Mouse (Mus musculus): ENCODE data around the gene Olfr1411.

DNA sequence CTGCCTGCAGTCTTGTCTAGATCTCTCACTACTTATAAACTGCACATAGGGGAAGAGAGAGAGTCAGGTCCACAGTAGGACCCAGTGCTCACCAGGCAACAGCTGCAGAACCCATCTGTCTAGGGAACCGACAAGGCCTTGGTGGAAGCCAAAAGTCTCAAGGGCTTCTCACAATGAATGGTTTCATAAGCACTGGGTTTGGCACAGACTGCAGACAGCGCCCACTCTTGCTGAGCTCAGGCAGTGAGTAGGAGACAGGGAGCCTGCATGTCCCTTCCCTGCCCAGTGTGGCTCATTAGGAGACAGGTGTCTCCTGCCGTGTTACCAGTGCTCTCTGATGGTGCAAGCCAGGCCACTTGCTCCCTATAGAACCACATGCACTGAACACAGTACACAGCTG, 44.0 kb downstream of the Olfr1411 start:
- TF ChIP-seq CTCF (conservative IDR thresholded peaks at IDR 0.05; ENCODE audit: low read length): no peak
- no peak for TF ChIP-seq NANOG (IDR thresholded peaks at IDR 0.05; ENCODE audit: borderline replicate concordance, low read length)

Data from E14TG2a.4 (cell line).